Mouse (Mus musculus) urinary bladder, adult 2 months (tissue): Measurements from ENCODE around the gene Rbpms2. TPM values are rescaled to one million over a fixed set of nuclear protein-coding genes. Genes with fewer than 3 reads are reported as not detected.

ENCODE experiments used
- DNase-seq: peaks from one replicate; pipeline ENCODE4 v3.0.0; 2022; ENCODE audit warnings: low spot score
- polyA plus RNA-seq: library from polyadenylated mRNA; depleted of rRNA; stranded (reverse); fragments of >200 nt; gene quantifications from 2 replicates; pipeline ENCODE4 v1.2.3, GENCODE M21; 2012; rRNA removed

Rbpms2 gene
- 142 and 175 TPM in 2 replicates for polyA plus RNA-seq

DNA sequence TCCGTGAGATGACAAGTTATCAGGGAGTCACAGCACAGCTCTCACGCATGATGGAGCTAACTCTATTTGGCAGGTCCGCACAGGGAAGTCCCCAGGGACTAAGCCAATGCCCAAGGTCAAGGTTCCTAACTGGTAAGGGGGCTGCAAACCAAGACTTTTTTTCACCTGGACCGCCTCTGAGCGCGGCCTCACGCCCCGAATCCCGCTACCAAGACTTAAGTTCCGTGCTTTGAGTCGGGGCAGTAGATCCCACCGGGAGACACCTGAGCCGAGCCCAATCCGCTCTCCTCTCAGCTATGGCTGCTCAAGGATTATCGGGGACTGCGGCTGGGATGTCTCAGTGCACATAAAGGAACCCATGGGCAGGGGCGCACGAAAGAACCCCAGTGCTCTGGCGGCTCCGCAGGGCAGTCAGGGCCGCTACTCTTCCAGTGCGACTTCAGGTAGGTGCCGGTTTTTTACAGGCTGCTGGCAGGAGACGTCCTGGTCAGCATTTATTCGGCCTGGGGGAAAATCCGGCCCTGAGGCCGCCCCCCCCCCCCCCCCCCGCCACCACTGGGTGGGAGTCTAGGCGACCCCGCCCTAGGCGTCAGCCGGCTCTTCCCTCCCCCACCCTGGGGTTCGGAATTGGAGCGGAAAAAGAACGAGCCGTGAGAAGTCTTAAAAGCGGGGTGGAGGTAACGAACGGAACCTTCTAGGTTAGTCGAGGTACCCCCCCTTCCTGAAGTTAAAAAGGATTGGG lies at the start of gene Rbpms2:
Rbpms2 (plus strand) TSS at position 624 of the 742 bp plus-strand sequence.
- peak; percentile 34 for DNase-seq

DNA sequence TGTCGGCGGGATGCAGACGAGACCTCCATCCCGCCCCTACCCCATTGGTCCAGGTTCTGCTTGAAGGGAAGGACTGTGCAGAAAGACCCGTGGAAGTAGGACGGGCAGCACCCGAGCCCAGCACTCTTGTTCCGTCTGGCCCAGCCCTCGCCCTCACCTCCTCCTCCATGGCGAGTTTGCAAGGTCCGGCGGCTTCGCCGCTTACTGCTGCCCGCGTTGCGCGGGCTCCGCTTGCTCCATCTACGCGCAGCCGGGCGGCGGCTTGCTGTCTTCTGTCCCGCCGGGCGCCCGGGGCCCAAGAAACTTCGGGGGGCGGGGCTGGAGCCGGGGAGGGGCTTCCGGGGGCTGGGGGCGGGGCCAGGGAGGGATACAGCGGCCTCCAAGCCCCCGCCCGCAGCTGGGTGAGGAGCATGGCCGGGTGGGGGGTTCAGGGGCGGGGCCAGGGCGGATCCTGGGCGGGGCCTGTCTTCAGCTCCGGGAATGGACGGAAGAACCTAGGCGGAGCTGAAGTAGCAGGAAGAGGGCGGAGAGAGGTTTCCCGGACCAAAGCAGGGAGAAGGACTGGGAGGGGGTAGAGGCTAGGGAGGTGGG lies 49.6 kb upstream of the Rbpms2 start, which contains the start of gene Plekho2:
Plekho2 (minus strand) TSS at position 260 of the 591 bp plus-strand sequence.
- DNase-seq = peak; percentile 74

GRCm38 (mm10) chr9:65580401-65581256 lies 48.8 kb upstream of the Rbpms2 start:
- DNase-seq = peak; percentile 52

DNA sequence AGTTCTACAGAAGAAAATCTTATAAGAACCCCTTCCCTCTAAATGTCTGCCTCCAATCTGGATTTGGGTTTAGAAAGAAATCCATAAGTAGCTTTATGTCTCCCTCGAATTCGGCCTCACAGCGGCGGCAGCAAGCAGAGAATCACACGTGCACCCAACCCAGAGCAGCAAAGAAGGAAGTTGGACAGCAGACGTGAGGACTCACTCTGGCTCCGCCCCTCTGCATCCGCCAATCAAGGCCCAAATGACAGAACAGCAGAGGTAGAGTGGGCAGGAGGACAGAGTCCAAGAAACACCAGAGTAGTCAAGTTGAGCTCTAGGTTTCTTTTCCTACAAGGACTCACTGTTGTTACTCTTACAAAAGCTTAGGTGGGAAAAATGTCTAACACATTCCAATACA lies 46.4 kb upstream of the Rbpms2 start:
- no peak for DNase-seq

DNA sequence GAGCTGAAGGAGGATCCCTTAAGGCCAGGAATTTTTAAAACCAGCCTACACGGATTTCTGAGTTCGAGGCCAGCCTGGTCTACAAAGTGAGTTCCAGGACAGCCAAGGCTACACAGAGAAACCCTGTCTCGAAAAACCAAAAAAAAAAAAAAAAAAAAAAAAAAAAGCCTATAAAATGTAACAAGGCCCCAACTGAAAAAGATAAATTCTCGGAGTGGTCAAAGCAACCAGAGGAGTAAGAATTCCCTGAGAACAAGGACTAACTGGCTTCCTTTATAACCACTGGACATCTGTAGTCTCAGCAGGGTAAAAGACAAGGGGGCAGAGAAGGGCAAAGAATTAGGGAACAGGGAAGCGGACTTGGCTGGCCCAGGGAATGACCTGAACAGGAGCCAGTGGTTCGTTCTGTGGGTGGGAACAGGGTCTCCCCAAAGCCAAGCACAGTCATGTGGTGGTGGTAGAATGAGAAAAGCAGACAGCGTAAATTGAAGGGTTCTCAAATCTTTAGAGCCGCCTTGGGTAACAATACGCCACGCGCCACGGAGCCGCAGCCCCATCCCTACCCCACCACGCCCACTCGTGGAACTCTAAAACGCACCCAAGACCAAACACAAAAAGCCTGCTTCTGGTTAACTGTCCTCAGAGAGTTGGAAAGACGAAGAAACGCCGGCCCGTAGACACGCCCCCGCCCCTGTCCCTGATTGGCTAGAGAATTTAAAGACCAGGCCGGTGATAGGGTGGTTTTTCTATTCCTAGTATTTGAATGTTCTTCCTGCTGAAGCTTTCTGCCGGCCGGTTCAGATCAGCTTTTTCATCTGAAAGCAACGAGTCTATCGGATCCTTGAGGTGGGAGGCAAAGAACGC lies 42.8 kb upstream of the Rbpms2 start, which contains the start of gene Pif1:
Pif1 (plus strand) TSS at position 755 of the 864 bp plus-strand sequence.
- DNase-seq = no peak

DNA sequence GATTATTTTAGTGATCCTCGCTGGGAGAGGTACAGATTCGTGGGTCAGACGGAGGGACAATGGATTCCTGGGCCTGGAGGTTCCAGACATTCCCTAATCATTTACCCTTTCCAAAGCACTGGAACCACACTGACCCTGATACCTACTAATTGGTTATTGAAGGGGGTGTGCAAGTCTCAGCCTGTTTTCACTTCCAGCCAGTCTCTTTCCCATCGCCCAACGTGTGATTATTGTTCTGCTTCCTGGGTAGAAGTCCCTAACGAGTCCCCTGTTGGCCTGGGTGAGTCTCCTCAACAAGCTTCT lies 42.2 kb upstream of the Rbpms2 start:
- no peak for DNase-seq

DNA sequence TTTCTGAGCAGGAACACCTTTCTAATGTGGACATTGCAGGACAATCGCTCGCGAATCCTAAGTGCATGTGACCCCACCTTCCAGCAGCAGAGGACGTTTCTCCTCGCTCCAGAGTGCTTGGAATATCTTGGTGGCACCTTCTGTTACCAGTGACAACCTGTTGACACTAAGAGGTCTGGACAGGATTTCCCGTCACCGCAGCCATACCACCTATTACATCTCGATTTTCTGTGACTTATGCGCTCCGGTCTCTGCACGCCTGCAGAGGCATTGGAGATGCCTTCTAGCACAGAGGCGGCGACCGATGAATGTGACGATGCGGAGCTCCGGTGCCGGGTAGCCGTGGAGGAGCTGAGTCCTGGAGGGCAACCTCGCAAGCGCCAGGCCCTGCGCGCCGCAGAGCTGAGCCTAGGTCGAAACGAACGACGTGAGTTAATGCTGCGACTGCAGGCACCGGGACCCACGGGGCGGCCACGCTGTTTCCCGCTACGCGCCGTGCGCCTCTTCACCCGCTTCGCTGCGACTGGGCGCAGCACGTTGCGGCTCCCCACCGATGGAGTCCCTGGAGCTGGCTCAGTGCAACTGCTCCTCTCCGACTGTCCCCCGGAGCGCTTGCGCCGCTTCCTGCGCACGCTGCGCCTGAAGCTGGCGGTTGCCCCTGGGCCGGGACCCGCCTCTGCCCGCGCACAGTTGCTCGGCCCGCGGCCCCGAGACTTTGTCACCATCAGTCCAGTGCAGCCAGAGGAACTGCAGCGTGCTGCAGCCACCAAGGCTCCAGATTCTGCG lies 41.7 kb upstream of the Rbpms2 start:
- no peak for DNase-seq

GRCm38 (mm10) chr9:65589091-65589490 lies 40.4 kb upstream of the Rbpms2 start:
- DNase-seq = no peak

DNA sequence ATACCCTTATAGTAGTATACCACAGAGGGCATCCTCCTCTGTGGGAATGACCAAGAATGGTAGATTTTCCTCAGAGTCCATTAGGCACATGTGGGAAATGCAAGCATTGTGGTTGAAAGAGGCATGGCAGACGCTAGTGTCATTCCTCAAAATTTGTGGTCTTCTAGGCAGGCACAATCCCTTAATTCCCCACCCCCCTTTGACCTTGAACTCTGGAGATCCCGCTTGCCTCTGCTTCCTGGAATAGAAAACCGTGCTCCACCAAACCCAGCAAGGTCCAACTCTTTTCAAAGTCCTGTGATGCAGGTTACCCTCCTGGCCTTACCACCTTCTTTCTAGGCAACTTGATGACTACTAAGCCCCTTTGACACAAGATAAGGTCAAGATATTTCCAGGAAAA lies 36.7 kb upstream of the Rbpms2 start:
- DNase-seq = no peak

DNA sequence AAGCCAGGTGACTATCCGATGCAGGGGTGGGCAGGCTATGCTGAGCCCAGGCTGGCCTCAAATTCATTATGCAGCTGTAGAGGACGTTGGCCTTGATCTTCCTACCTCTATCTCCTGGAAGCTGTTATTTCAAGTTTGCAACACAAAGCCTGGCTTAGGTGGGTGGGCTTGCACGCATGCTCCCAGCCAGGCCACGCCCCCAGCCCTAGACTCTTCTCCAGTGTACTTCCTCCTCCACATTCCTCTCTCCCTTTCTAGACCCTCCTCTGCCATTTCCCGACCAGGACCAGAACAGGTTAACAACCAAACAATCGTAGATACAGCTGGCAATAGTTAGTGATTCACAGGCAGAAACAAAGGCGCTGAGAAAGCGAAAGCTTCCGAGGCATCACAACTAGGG lies 35.9 kb upstream of the Rbpms2 start:
- DNase-seq = no peak

GRCm38 (mm10) chr9:65598765-65599249 lies 30.6 kb upstream of the Rbpms2 start:
- DNase-seq = no peak

DNA sequence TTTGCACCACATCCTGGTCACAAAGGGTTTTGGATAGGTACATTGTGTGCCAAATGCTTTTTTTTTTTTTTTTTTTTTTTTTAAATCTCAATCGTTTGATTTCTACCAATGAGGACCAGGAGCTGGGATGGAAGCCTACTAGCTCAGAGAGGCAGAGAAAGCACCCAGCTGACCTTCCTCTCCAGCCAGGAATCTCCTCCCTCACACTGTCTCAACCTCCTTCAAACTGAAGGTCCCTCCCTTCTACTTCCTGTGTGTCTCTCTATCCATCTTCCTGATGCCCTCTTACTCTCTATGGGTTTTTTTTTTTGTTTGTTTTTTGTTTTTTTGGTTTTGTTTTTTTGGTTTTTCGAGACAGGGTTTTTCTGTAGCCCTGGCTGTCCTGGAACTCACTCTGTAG lies 28.5 kb upstream of the Rbpms2 start:
- no peak for DNase-seq

- no peak for DNase-seq
Measured at GRCm38 (mm10) chr9:65603401-65604102, 25.9 kb upstream of the Rbpms2 start.

DNA sequence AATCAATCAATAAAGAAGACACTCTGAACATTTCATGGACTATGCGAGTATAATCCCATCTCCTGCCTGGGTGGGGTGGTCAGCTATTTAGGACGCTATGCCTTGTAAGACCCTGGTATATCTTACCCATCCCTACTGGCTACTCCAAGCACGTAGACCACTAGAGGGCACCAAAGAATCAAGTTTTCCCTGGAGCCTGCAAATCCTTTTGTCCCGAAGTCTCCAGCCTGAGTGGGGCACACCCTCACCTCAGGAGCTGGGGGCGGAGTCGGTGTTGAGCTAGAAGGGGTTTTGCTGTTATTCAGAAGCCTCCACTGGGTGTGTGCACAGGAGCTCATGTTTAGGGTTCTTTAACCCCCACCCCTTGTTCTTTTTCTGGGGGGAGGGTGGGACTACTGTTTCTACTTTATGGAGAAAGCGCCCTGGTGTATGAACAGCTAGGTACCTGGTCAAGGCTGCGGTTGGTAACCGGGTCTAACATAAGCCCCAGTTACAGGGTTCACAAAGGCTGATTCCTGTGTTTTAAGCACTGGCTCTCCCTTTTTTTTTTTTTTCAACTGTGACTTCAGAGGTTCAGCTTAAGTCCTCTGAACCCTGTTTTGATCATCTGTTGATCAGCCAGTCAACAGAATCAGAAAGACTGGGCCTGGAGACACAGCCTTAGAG lies 23.8 kb upstream of the Rbpms2 start:
- no peak for DNase-seq

DNA sequence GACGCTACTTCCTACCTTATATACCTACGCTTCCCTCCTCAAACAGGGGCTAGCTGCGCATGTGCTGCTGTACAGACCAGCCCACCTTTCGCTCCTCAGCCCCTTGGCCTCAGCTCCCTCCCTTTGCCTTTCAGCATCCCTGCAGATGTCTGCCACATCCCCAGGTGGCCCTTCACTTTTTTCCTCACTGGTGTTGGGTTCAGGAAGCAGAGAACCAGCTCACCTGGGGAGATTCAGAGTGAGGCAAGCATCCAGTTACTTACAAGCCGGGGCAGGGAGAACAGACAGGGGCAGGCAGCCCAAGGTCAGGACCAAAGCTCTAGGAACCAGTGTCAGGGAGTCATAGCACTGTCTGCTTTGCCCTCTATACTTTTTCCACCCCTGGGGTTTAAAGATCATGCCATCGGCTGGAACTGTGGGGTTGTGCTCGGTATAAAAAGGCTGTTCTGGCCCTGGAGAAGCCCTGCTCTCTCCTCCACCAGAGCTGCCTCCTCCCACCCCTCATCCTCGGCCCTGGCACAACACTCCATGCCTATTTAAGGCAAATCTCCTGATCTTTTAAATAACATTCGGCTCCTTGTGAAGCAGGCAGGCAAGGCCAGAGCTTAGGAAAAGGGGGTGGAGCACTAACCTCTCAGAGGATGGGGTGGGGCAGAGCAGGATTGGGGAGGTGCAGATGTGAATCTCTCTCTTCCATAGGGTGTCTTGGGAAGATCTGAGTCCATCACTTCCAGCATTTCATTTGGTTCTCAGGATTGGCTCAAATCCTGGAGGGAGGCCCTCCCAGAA lies 22.9 kb upstream of the Rbpms2 start:
- no peak for DNase-seq

GRCm38 (mm10) chr9:65607120-65607519 lies 22.3 kb upstream of the Rbpms2 start:
- no peak for DNase-seq

DNA sequence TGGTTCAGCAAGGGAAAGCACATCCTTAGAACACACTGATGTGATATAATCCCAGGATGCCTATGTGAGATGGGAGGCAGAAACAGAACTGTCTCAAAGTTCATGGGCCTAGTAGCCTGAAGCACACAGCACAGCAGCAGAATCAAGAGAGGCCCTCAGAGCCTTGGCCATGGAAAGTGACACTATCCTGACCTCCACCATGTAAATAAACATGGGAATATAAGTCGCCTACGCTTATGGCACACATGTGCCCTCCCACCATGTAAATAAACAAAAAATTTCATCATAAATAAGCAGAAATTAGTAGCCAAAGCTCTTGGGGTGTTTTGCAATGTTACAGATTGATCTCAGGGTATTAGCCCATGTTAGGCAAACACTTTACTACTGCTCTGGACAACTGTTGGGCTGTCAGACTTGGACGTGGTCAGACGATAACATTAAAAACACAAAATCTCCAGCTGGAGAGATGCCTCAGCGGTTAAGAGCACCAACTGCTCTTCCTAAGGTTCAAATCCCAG lies 17.4 kb upstream of the Rbpms2 start:
- DNase-seq = no peak

GRCm38 (mm10) chr9:65613098-65613497 lies 16.4 kb upstream of the Rbpms2 start:
- no peak for DNase-seq
